Mouse (Mus musculus) cerebellum, adult 8-10 months (tissue): ENCODE measurements around the gene Gm136.

Experiments used
- DNase-seq: peaks from one replicate; pipeline ENCODE4 v3.0.0; 2022

Gm136 gene

DNA sequence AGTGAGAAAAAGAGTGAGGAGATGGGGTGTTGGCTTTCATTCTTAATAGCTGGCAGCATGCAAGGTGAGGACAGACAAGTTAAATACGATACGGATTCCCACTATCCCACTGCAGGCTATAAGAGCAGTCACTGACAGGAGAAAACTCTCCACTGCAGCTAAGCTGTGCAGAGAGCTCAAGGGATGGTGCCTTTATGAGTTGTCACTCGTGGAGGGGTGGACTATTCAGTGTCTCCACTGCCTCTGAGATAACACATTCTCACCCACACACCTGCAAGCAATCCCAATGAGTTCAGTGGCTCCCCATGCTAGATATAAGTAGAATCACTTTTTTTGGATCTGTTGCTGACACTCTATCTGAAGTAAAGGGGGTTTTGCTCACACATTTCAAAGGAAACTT is 47.9 kb downstream of the Gm136 start:
- DNase-seq, result no peak

GRCm38 (mm10) chr4:34707248-34707647 is 48.8 kb downstream of the Gm136 start:
- DNase-seq, result no peak

- no peak for DNase-seq
These were observed 53.0 kb downstream of the Gm136 start for GRCm38 (mm10) chr4:34703029-34703428.

DNA sequence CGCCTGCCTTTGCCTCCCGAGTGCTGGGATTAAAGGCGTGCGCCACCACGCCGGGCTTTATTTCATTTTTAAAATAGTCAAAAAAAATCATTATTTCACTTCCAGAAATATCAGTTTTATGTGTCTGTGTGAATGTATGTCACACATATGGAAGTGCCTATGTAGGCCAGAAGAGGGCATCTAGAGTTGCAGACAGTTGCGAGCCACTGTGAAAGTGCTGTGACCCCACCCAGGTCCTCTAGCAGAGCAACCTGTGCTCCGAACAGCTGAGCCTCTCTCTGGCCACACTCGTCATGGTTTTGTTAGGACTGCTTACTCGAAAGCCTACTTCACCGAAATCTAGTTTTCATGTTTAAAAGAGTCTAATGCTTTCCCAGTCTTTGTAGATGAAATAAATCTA is 53.8 kb downstream of the Gm136 start:
- no peak for DNase-seq

GRCm38 (mm10) chr4:34701528-34701927 is 54.5 kb downstream of the Gm136 start:
- DNase-seq, result peak; percentile 22
